Mouse (Mus musculus) ovary, adult 18-20 months (tissue): Measurements from ENCODE around the gene Gm10666.
"Not testable (repeated sequence)": the region's sequence is repeated elsewhere in the genome, so short reads cannot be mapped to it uniquely, and the experiment has no call there.

Experiments used
- DNase-seq: peaks from one replicate; pipeline ENCODE4 v3.0.0; 2022; ENCODE audit warnings: low spot score, mixed read lengths

The Gm10666 gene

GRCm38 (mm10) chr7:22134641-22135040 is at the start of gene Gm10666:
Gm10666 (minus strand) TSS chr7:22134741.
- not testable (repeated sequence) for DNase-seq

GRCm38 (mm10) chr7:22163935-22164334 is 29.4 kb upstream of the Gm10666 start, which contains the start of gene Vmn1r142:
Vmn1r142 (minus strand) TSS chr7:22164035.
- DNase-seq = not testable (repeated sequence)

GRCm38 (mm10) chr7:22118145-22118544 is 16.4 kb downstream of the Gm10666 start, which contains the start of gene Gm16451:
Gm16451 (minus strand) TSS chr7:22118245.
- DNase-seq = not testable (repeated sequence)
